Comparison of ENCODE assay signal across 11 mouse cellular contexts in the genomic region with DNA sequence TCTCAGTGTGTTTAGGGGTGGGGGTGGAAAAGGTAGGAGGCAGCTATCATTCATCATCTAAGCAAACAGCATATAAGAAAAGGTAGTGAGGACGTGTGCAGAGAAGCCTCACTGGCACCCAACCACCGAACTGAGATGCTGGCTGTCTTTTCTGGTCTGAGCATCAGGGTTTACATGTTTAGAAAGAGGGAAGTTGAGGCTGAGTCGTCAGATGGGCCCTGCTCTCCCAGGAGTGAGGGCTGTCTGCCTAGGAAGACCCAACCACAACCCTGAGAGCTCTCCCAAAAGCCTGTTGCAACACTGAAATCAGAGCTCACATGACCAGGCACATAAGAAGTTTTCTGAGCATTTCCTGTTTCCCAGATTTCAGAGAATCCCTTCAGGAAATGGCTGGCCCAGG.
"Had no signal": no experiment of that assay in that cellular context is flagged by ENCODE, and none has a peak within 500 bp of the region (broad histone marks: within the 10 kb centered on the region; RNA-seq: fewer than 3 reads in every experiment).

No protein-coding gene starts in this region.

- H3K36me3 ChIP-seq: limb, embryonic 15.5 days; liver, embryonic 12.5 days; midbrain, embryonic 13.5 days had no signal

- H3K27me3 ChIP-seq: limb, embryonic 15.5 days; liver, embryonic 12.5 days; midbrain, embryonic 13.5 days had no signal

- H3K4me1 ChIP-seq: liver, embryonic 12.5 days; midbrain, embryonic 13.5 days had no signal

- H3K27ac ChIP-seq: limb, embryonic 15.5 days; liver, embryonic 12.5 days; macrophage; midbrain, embryonic 13.5 days had no signal

- ATAC-seq: liver, embryonic 12.5 days; midbrain, embryonic 13.5 days had no signal

- DNase-seq: kidney, adult 2 months; kidney, postnatal 25 days; layer of hippocampus, postnatal 36 days; lung, embryonic 14.5 days; lung, postnatal 14 days; thymus, adult 2 months; thymus, postnatal 25 days had no signal

- H3K4me2 ChIP-seq: limb, embryonic 15.5 days; liver, embryonic 12.5 days; lung, embryonic 14.5 days; midbrain, embryonic 13.5 days had no signal

- H3K4me3 ChIP-seq: limb, embryonic 15.5 days; liver, embryonic 12.5 days; midbrain, embryonic 13.5 days had no signal

- H3K9me3 ChIP-seq: limb, embryonic 15.5 days; liver, embryonic 12.5 days; midbrain, embryonic 13.5 days had no signal

- H3K9ac ChIP-seq: limb, embryonic 15.5 days; liver, embryonic 12.5 days; lung, embryonic 14.5 days; midbrain, embryonic 13.5 days had no signal
